Mouse (Mus musculus) lung, adult 2 months (tissue): ENCODE measurements around the gene Slc45a2.

Experiments used
- CTCF ChIP-seq: fragments of 200-500 bp; IDR thresholded peaks from 2 replicates; pipeline ENCODE4 v1.5.1; 2011; ENCODE audit warnings: mild to moderate bottlenecking, low read length, control low read depth; ENCODE audit not compliant: insufficient read depth
- POLR2A ChIP-seq: fragments of 200-500 bp; IDR thresholded peaks from 2 replicates; pipeline ENCODE4 v1.6.1; 2011; ENCODE audit warnings: low read depth, mild to moderate bottlenecking, control low read depth, low read length, borderline replicate concordance; ENCODE audit errors: extremely low read depth

DNA sequence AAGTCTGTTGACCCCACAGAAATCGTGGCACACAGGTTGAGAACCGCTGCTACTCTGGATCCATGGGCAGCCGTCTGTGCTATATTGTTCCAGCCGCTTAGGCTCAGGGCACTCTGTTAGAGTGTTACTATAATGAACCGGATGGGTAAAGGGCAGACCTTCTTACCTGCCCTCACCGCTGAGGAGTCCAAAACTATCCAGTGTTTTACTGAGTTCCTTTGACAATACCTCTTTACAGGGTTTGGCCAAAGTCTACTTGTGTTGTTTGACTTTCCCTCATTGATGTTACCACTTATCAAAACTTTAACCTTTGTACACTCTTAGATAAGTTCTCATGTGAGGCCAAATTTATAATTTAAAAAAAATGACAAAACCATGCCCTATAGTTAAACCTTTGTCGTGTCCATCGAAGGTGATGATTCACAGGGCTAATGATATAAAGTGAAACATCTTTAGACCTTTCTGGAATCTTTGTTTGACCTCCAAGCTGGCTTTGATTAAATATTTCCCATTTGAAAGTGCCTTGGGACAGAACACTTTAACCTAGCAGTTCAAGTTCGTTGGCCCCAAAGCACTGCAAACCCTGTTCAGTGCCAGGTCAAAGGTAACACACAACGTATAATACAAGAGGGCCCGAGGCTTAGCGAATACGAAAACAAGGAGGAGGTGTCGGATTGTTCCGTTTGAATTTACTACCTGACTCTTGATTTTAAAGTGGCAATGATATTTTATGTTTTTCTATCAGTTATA lies 41.1 kb upstream of the Slc45a2 start:
- TF ChIP-seq CTCF: no peak
- TF ChIP-seq POLR2A: no peak
